Mouse (Mus musculus): ENCODE data around the gene Bcar3.

Bcar3 gene

GRCm38 (mm10) chr3:122456807-122457206, 162.9 kb downstream of the Bcar3 start:
- no peak for DNase-seq (ENCODE audit: low spot score)

DNA sequence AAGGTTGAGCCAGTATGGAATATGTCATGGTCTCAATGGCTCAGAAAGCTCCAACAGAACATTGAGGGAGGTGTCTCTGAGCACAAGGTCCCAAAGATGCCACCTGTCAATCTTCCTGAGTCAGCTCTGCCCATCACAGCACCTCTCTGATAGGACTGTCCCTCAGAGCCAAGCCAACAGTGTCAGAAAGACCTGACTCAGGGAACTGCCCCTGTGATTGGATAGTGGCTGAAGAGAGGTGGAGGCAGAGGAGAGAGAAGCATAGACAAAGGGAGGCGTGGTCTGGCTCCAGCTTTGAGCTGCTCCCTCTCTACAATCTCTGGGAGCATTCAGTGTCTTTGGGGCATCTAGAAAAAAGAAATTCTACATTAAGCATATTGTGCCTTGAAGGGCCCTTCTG, 163.8 kb downstream of the Bcar3 start:
- DNase-seq (ENCODE audit: low spot score): no peak

DNA sequence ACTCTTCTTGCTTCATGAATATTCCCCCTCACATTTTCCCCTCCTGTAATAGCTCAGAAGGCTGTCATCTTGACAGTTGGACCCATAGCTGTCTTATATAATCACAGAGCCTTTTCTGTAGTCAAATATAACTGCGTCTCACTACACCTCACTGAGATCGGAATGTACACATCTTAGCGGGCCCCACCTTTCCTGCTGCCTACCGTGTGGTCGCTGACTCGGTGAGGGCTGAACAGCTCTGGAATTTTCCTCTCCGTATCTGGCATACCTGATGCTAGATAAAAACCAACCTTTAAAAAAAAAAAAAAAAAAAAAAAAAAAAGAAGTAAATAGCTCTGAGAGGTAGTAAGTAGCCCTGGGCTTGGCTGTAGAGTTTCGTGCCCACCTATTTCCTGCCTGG, 164.8 kb downstream of the Bcar3 start:
- no peak for DNase-seq (ENCODE audit: low spot score)

DNA sequence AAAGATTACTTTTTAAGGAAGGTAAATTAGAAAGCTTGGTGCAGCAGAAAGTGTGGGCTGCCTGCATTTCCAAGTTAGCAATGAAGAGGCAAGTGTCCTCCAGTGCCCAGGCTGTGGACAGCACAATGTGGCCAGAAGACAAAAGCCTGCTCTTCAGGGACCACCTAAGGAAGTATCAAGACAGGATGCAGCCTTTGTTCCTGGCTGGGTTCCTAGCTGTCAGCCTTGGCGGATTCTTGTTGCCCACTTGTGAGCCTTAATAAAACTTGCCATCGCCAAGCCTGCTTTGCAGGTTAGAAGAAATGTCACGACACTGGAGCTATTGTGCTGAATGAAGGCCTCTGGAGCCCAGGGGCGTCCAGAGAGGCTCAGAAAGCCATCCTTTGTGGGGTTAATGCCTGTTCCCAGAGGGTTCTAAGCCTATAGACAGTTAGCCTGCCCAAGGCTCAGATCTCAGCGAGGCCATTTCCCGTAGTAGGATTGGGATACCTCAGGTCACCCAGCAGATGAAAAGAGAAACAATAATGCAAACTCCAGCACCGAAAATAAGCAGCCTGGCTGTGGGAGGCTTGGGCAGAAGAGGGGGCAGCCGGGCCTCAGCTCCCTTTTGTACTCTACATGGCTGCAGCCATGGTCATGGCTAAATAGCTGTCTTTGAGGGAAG, 167.0 kb downstream of the Bcar3 start:
- DNase-seq (ENCODE audit: low spot score): no peak

DNA sequence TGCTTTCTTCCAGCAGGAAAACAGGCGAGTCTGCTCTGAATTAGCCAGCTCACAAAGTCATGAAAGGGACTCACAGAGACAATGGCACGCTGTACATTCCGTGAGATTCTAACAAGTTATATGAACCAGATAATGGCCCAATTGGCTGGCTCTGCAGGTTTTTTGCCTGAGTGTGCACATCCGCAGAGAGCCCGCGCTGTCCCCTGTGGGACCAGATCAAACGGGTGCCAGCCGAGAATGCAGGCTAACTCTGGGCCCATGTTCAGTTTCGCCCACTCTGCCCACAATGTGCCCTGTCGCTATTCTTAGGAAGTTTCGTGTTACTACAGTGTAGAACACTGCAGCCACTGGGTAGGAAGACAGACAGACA, 167.6 kb downstream of the Bcar3 start:
- no peak for DNase-seq (ENCODE audit: low spot score)

- no peak for DNase-seq (ENCODE audit: low spot score)
Measured at GRCm38 (mm10) chr3:122461932-122462871, 168.3 kb downstream of the Bcar3 start.

DNA sequence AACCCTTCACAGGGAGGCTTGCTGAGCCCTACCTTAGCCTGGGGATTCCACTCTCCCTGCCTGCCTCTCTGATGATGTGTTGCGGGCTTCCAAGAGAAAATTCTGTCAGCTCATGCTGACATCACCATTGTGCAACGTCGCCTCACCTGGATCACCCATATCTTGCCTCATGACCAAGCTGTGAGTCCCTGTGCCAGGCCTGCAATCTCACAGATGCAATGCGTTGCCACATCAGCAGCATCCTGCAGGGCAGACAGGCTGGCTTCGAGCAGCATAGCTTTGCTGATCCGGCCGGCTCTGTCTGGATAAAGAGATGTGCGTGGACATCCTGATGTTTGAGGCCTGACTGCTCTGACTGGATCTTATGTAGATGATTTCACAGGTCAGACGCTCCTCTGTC, 169.2 kb downstream of the Bcar3 start:
- DNase-seq (ENCODE audit: low spot score): no peak

DNA sequence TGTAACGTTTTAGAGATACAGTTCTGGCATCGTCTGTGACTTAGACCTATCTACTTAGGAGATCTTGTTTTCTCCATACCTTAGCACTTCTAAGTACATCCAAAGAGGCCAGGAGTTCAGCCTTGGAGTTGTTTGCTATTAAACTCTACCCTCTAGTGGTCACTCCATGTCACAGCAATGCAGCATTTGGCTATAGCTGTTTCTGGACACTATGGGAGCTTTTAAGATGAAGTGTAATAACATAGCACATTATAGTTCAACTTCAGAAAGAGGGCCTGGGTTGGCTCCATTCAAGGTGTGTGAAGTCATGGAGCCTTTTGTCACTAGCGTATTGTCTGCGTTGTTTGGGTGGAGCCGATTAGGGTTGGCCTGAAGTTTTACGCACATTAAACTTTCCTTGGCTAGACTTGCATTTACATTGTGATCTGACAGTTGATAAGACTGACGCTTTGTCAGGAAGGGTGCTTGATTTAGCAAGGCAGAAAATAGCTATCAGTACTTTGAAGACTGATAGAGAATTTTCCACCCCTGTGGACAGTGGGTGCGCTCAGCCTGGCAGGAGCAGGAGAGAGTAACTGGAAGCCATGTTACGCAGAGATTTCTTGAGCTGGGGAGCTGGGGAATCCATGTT, 172.3 kb downstream of the Bcar3 start:
- peak; percentile 6 for DNase-seq (ENCODE audit: low spot score)

GRCm38 (mm10) chr3:122467977-122468376, 174.0 kb downstream of the Bcar3 start:
- DNase-seq (ENCODE audit: low spot score): peak; percentile 8

DNA sequence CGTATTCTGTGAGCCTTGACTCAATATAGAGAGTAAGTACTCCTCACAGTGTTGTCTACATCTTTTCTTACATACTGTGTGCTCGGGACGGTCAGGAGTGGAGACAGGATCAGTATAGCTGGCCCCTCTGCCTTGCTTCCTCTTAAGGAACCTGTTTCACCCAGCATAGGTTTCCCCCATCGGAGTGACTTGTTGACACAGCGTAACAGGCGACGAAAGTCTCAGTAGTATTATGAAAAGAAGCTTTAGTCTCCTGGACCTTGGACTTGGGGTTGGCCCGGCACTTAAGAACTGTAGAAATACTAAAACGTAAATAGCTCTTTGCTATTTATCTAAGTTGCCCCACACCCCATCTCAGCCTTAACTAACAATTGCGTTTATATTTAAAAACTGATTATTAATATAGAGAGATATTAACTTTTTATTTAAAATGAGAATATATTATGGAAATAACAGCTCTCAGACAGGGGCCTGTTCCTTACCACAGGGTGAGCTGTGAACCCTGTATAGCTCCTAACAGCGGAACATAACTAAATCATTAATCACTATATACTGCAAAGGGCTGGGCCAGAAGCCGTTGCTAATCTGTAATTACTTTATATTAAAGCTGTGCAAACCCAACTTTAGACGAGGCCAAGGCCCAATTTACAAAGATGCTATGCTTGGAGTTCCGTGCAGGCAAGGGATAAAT, 176.5 kb downstream of the Bcar3 start:
- DNase-seq (ENCODE audit: low spot score): no peak

GRCm38 (mm10) chr3:122471017-122471721, 177.2 kb downstream of the Bcar3 start:
- no peak for DNase-seq (ENCODE audit: low spot score)

GRCm38 (mm10) chr3:122472412-122472811, 178.5 kb downstream of the Bcar3 start:
- no peak for DNase-seq (ENCODE audit: low spot score)

DNA sequence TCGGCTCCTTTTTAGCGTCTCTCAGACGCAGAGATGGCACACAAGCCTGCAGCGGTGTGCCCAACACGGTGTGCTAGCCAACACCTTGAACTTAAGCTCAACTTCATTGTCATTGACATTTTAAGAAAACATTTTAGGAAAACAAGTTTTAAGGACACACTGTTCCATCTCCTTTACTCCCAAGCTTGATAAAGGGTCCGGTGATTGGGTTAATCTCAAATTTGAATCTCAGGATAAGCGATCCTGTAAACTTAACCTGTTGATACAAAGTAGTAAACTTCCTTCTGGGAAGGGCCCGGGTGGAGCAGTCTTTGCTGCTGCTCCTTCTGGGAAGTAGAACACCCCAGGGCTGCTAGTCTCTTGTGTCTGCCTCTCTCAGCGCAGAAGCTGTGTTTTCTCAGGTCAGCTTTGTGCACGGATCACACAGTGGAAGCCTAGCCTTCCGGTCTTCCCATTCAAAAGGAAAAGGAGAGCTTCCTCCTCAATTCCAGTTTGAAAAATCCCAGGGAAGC, 179.6 kb downstream of the Bcar3 start:
- no peak for DNase-seq (ENCODE audit: low spot score)

- DNase-seq (ENCODE audit: low spot score): peak; percentile 78
Measured at GRCm38 (mm10) chr3:122474067-122474466, 180.1 kb downstream of the Bcar3 start.

DNA sequence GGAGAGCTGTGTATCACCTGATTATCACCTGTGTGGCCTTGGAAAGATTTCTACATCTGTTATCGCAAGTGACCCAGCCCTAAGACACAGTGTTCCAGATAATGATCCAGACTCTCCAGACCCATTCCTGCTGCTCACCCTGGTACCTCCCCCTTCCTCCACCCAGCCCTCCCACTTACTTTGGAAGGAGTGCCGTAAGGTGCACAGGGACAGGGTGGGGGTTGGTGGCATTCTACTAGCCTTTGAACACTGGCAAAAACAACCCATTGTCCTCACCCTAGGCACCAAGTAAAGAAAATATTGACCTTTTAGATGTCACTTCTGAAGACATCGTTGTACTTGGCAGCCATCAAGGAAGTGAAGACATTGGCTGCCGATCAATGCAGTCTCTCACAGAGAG, 180.9 kb downstream of the Bcar3 start:
- no peak for DNase-seq (ENCODE audit: low spot score)

- DNase-seq (ENCODE audit: low spot score): no peak
Measured at GRCm38 (mm10) chr3:122475735-122476134, 181.8 kb downstream of the Bcar3 start.

- no peak for DNase-seq (ENCODE audit: low spot score)
Measured at GRCm38 (mm10) chr3:122476656-122477055, 182.7 kb downstream of the Bcar3 start.

- DNase-seq (ENCODE audit: low spot score): no peak
Measured at GRCm38 (mm10) chr3:122477541-122477940, 183.6 kb downstream of the Bcar3 start.

DNA sequence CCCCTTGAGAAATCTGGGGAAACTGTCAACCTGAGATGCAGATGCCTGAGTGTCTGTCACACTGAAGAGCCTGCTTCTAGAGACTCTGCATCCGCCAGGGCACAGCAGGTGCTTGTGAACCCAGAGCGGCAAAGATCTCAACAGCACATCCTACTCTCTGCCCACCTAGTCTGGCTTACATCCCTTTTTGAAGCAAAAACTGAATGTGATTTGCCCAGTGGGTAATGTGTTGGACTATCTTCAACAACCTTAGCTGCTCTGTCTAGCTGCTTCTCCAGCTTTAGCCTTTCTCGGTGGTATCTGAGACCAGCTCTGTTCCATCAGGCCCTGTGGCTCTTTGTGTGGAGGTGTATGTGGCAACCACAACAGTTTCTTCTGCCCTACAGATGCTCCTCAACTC, 184.8 kb downstream of the Bcar3 start:
- DNase-seq (ENCODE audit: low spot score): no peak

DNA sequence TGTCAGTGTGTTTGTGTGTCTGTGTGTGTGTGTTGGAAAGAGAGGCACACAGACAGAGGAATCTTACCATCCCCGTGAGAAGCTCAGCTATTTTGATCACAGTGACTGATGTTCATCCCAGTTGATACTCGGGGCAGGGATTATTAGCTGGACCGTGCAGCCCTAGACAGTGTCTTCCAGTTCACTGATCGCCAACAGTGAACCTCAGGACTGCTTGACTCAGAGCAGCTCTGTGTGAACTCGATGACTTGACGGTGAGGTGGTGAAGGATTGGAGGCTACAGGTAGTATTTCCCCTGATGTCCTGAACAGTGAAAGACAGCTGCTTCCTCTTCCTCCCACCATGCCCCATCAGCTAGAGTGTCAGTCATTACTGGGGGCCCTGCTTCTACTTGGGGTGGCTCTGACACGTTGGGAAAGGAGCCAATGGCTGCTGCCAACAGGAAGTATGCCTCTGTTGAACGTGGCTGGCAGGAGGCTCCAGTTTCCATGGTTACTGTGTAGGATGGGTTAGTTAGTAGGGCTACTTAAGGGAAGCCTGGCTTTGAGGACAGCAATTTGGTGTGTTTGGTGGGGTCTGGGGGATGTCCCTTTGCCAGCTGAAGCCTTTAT, 186.2 kb downstream of the Bcar3 start:
- no peak for DNase-seq (ENCODE audit: low spot score)

DNA sequence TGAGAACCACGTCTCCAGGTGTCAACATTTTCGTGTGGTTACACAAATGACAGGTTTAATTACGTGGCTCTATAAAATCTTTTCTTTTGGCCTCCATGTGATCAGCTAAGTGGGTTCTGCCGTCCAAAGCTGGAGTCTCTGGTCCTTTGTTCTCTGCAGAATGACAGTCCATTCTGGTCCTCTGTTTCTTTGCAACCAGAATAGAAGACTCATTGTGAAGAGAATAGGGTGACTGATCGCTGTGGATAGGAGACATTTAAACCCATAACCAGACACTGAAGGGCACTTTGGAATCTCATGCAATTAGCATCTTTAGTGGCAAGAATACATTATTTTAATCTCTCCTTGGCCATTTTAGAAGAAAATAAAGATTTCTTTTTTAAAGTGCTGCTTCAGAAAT, 187.1 kb downstream of the Bcar3 start:
- no peak for DNase-seq (ENCODE audit: low spot score)

Data from T-cell, adult 2 months (primary cell).